Mouse (Mus musculus): ENCODE measurements around the gene Brat1.
A peak's percentile ranks its signal among the peaks of the same experiment; 100 is the strongest.

The Brat1 gene

DNA sequence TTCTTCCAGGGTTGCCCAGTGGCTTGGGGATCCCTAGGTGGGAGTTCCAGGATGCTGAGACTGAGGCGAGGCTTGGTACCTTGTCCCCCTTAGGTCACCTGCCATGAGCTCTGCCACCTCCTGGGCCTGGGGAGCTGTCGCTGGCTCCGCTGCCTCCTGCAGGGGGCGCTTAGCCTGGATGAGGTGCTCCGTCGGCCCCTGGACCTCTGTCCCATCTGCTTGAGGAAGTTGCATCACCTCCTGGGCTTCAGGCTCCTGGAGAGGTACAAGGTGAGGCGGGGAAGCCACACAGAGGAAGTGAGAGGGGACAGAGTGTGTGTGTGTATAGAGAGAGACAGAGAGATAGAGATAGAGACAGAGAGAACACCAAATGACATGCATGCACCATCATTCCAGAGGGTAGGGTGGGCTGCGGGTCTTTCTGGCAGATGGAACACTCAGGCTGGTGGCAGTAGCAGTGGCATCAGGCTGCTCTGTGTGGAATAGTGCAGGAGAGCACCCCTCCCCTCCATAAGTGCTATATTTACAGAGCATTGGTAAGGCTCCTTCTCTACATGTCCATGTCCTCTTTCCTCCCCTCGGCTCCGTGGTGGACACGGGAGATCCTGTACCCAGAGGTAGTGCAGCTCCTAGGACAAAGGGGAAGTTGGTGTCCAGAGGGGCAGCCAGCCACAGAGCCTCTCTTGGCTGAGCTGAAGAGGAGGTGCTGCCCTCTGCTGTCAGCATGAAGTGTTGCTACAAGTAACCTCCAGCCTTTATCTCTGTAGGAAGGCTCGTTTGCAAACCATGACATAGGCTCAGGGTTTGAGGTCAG, 44.5 kb downstream of the Brat1 start:
- DNase-seq = peak; percentile 84

- peak; percentile 63 for DNase-seq
Observed at GRCm38 (mm10) chr5:140750925-140751324, 46.1 kb downstream of the Brat1 start.

GRCm38 (mm10) chr5:140752041-140752440, 47.2 kb downstream of the Brat1 start:
- no peak for DNase-seq

DNA sequence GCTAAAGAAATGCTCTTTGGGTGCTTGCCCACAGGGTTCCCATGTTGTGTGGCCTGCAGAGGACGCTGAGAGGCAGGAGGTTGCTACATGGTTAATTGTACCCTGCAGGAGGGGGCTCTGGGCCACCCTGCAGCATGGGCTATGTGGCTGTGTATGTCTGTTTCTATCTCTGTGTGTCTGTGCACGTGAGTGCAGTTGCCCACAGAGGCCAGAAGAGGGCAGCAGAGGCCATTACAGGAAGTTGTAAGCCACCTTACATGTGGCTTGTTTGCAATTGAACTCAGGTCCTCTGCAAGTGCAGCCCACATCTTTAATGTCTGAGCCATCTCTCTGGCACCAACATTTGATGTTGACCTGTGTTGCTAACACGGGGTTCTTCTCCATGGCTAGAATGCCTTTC, 47.8 kb downstream of the Brat1 start:
- no peak for DNase-seq

GRCm38 (mm10) chr5:140753223-140753622, 48.4 kb downstream of the Brat1 start:
- no peak for DNase-seq

DNA sequence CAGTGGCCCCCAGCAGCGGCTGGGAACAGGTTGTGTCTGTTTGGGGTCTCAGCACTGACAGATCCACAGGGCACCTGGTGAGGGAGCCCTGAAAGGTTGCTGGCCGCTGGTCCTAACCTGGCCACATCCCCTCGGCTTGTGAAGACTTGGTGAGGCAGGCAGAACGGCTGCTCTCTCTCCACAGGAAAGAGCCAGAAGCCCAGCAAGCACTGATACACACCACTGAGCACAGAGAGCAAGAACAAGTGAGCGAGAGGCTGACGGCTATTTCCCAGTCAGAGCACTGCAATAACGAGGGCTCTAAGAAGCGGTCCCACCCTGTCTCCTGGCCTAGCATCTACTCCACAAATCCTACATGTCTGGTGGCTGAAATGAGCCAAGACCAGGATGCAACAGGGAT, 54.1 kb downstream of the Brat1 start:
- DNase-seq = no peak

GRCm38 (mm10) chr5:140762540-140762939, 57.7 kb downstream of the Brat1 start:
- no peak for DNase-seq

DNA sequence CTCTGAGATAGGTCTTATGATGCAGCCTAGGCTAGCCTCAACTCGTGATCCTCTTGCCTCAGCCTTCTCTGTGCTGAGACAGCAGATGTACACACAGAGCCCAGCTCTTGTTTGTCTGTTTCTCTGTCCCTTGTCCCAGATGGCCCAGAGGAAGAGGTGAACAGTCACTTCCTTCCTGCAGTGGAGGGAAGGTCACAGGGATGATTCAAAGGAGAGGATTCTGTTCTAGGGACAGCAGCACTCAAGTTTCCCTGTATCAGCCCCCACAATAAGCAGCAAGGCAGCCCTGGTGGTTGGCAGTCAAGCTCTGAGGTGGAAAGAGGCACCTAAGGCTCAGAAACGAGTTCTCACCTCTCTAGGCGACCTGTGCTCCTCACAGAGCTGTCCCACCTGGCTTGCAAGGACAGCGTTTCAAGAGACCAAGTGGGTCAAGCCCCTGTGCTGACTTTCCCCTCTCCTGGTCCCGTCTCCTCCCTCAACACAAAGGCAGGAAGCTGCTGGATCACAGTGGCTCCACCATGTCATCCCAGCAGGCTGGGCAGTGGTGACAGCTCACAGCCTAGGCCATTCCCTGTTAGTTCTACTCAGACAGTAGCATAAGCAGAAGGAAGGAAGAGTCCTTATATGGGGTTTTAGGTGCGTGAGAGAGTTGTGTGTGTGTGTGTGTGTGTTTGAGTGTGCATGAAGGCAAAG, 60.3 kb downstream of the Brat1 start:
- DNase-seq = peak; percentile 42

GRCm38 (mm10) chr5:140766566-140766965, 61.8 kb downstream of the Brat1 start:
- peak; percentile 38 for DNase-seq

DNA sequence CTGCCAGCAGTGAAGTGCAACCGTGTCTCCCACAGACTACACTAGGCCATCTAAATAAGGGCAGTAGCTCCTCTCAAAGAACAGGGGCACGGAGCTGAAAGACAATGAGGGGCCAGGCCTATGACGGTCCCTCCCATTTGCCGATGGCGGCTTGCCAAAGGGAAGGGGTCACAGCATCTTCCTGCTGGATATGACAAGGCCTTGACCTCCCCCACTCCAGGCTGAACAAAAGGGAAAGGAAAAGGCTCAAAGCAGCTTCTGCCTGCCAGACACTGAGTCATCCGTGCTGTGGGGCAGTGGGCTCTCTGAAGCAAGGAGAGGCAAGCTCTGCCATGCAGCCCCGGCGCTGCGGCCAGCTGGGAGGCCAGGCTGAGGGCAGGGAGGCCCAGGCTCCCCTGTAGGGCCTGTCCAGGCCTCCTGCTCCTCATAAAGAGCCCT, 62.9 kb downstream of the Brat1 start:
- peak; percentile 89 for DNase-seq

- no peak for DNase-seq
Observed at GRCm38 (mm10) chr5:140768333-140768732, 63.5 kb downstream of the Brat1 start.

All from kidney, adult 9 months (tissue).